8 mouse cellular contexts compared by ENCODE assay signal in the genomic region with DNA sequence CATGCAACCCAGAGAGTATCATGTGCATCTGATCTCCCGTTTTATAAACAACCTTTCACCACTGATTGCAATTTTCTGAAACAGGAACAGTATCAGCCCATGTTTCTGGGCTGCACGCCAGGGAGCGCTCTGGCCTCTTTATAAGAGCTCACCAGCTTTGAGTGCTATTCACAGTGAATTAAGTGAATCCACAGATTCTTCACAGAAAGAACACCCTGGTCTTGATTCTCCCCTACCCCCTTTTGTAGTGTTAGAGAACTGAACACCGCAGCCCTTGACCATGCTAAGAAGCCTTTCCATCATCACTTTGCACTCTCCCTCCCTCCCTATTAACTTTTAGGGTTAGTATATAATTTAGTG. TPM values are rescaled to one million over a fixed set of nuclear protein-coding genes. Genes with fewer than 3 reads are reported as not detected.
DNase-seq lines count a peak whose midpoint lies in the region; ATAC-seq and TF ChIP-seq lines count a peak whose summit lies in the region.

No protein-coding gene starts in this region.

- no peaks in the 10 kb centered on the region for H3K27me3 ChIP-seq in heart, embryonic 12.5 days (replicated peaks)
- H3K27me3 ChIP-seq in kidney, embryonic 14.5 days (ENCODE audit: control insufficient read depth, insufficient read depth, low read length) = no peaks in the 10 kb centered on the region
- no peaks in the 10 kb centered on the region for H3K27me3 ChIP-seq in myocyte (ENCODE audit: control insufficient read depth, insufficient read depth, insufficient read length)

- H3K79me2 ChIP-seq in myocyte (ENCODE audit: control insufficient read depth, insufficient read depth) = no peaks in the 10 kb centered on the region

- peak overlapping the region; percentile 56 for H3K4me3 ChIP-seq in heart, embryonic 12.5 days
- peak overlapping the region; percentile 43 for H3K4me3 ChIP-seq in kidney, embryonic 14.5 days (ENCODE audit: low read length)
- no peak overlapping the region for H3K4me3 ChIP-seq in myocyte

- no peaks in the 10 kb centered on the region for H3K9me3 ChIP-seq in heart, embryonic 12.5 days (replicated peaks)
- no peaks in the 10 kb centered on the region for H3K9me3 ChIP-seq in kidney, embryonic 14.5 days (ENCODE audit: control insufficient read depth, low read length)

- TF ChIP-seq POLR2A in myocyte (IDR thresholded peaks at IDR 0.05; ENCODE audit: insufficient read length, low read depth) = no peak

- peak; percentile 30 for DNase-seq in embryo, embryonic 10 days (ENCODE audit: low spot score)
- DNase-seq in embryo, embryonic 9.5 days (ENCODE audit: extremely low spot score) = no peak
- DNase-seq in cerebellum, postnatal 25 days = peak; percentile 55 to 75
- peak; percentile 18 for DNase-seq in liver
- peak; percentile 79 for DNase-seq in urinary bladder, postnatal 14 days (ENCODE audit: low spot score)

- 26% methylated on average over 4 of the region's 4 CpGs for WGBS in heart, embryonic 12.5 days
- 46% methylated on average over 4 of the region's 4 CpGs for WGBS in kidney, embryonic 14.5 days

- no peaks in the 10 kb centered on the region; the same call in 1 of the 2 replicates for H3K4me1 ChIP-seq in heart, embryonic 12.5 days (replicated peaks)
- H3K4me1 ChIP-seq in kidney, embryonic 14.5 days (ENCODE audit: control insufficient read depth, insufficient read depth, low read length) = no peaks in the 10 kb centered on the region

- no peak overlapping the region for H3K9ac ChIP-seq in heart, embryonic 12.5 days
- H3K9ac ChIP-seq in kidney, embryonic 14.5 days (ENCODE audit: low read depth, low read length) = no peak overlapping the region

- H3K27ac ChIP-seq in heart, embryonic 12.5 days (ENCODE audit: poor library complexity, severe bottlenecking) = 0 out of 2 replicates have a peak overlapping the region, but pooled peaks have one; percentile 21
- no peak overlapping the region for H3K27ac ChIP-seq in kidney, embryonic 14.5 days (ENCODE audit: low read depth, low read length)

- peak overlapping the region; percentile 87 for H3K4me2 ChIP-seq in heart, embryonic 12.5 days
- H3K4me2 ChIP-seq in kidney, embryonic 14.5 days (replicated peaks; ENCODE audit: low read depth, low read length) = peak overlapping the region; percentile 68
- peak overlapping the region; percentile 64 for H3K4me2 ChIP-seq in myocyte (ENCODE audit: low read depth)

- ATAC-seq in heart, embryonic 12.5 days (ENCODE audit: insufficient number of reproducible peaks, low FRiP score) = peak; percentile 59; the same call in 1 of the 2 replicates
- peak; percentile 74; the same call in 1 of the 2 replicates for ATAC-seq in kidney, embryonic 14.5 days (ENCODE audit: low FRiP score, low TSS enrichment)

- H3K36me3 ChIP-seq in heart, embryonic 12.5 days = no peaks in the 10 kb centered on the region
- no peaks in the 10 kb centered on the region for H3K36me3 ChIP-seq in kidney, embryonic 14.5 days (ENCODE audit: control insufficient read depth, insufficient read depth, low read length)
- no peaks in the 10 kb centered on the region for H3K36me3 ChIP-seq in myocyte (ENCODE audit: control insufficient read depth, insufficient read depth)

- H3ac ChIP-seq in myocyte (ENCODE audit: control insufficient read depth, insufficient read length) = no peak overlapping the region

TF ChIP-seq in myocyte, 11 proteins besides CTCF, POLR2A, EP300 and RAD21:
- TF ChIP-seq TCF12 (IDR thresholded peaks at IDR 0.05; ENCODE audit: insufficient read depth, poor library complexity, severe bottlenecking) (no peak), MYOG (IDR thresholded peaks at IDR 0.05; ENCODE audit: control insufficient read depth in 1 of 3, insufficient read depth in 1 of 3, insufficient read length in 2 of 3, low read depth in 2 of 3) (no peak), TCF3 (IDR thresholded peaks at IDR 0.05; ENCODE audit: insufficient read length, low read depth) (no peak), MAX (IDR thresholded peaks at IDR 0.05; ENCODE audit: low read depth) (no peak), E2F4 (IDR thresholded peaks at IDR 0.05; ENCODE audit: insufficient read depth) (no peak), SRF (IDR thresholded peaks at IDR 0.05; ENCODE audit: control insufficient read depth, insufficient read length, low read depth) (no peak), REST (IDR thresholded peaks at IDR 0.05; ENCODE audit: insufficient read depth, insufficient read length) (no peak), CEBPB (IDR thresholded peaks at IDR 0.05; ENCODE audit: insufficient read depth, poor library complexity, severe bottlenecking) (no peak), POLR2AphosphoS2 (IDR thresholded peaks at IDR 0.05; ENCODE audit: insufficient read length, low read depth) (no peak), USF1 (IDR thresholded peaks at IDR 0.05; ENCODE audit: low read depth) (no peak), MYOD1 (IDR thresholded peaks at IDR 0.05; ENCODE audit: control insufficient read depth in 1 of 3, insufficient read length in 2 of 3, low read depth in 2 of 3) (no peak)

RNA-seq across cellular contexts. Expression of gene Cyp2j9, which starts 0.4 kb away (rescaled TPM):
- polyA plus RNA-seq in heart, embryonic 12.5 days (2016; fragmentation: Nextera tagmentation; extraction: Ambion mirVana) = 0.84 and 1.1 TPM in 2 replicates
- polyA plus RNA-seq in kidney, embryonic 14.5 days (2014; fragmentation: Nextera tagmentation; extraction: Ambion mirVana) = 2.7 and 3.0 TPM in 2 replicates
- 0.05 TPM for polyA plus RNA-seq in myocyte (2012; fragmentation: generic; extraction: Trizol)

RNA-seq across cellular contexts. Expression of gene Cyp2j6, which starts 38.3 kb away (rescaled TPM):
- polyA plus RNA-seq in heart, embryonic 12.5 days (2016; fragmentation: Nextera tagmentation; extraction: Ambion mirVana) = 4.4 and 4.9 TPM in 2 replicates
- polyA plus RNA-seq in kidney, embryonic 14.5 days (2014; fragmentation: Nextera tagmentation; extraction: Ambion mirVana) = 10.0 and 10.5 TPM in 2 replicates
- 1.2 TPM for polyA plus RNA-seq in myocyte (2012; fragmentation: generic; extraction: Trizol)
